Mouse (Mus musculus): ENCODE data around the gene Gale. TPM values are rescaled to one million over a fixed set of nuclear protein-coding genes. Genes with fewer than 3 reads are reported as not detected.

Gene Gale
- polyA plus RNA-seq, 1 experiment from 2014 or later: 47.7 TPM

DNA sequence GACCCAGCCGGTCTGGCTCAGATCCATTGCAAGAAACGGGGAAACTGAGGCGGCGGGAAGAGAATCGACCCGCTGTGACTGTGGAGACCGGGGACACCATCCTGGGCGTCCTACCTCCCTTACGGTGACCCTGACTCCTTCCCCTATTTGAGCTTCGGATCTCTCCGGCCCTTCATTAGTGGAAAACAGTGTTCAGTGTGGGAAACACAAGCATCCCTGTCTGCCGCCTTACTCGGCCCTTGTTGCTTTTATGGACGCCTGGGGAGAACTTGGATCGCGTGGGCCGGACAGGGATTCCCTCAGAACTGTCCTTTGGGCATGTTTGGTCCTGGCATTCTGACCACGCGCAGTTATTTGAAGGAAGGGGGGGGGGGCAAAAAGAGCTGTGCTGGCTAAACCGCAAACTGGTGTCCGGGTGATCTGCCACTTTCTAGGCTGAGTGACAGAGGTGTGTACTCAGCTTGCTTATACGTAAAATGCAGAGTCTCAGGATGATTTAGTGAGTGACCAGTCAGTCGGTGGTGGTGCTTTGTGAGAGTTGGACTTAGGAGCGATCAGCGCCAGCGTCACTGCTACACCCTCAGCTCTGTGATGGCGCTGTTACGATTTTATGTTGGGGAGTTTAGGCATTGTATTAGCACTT is 16.7 kb upstream of the Gale start:
- WGBS: 1% methylated on average over 28 of the region's 28 CpGs

DNA sequence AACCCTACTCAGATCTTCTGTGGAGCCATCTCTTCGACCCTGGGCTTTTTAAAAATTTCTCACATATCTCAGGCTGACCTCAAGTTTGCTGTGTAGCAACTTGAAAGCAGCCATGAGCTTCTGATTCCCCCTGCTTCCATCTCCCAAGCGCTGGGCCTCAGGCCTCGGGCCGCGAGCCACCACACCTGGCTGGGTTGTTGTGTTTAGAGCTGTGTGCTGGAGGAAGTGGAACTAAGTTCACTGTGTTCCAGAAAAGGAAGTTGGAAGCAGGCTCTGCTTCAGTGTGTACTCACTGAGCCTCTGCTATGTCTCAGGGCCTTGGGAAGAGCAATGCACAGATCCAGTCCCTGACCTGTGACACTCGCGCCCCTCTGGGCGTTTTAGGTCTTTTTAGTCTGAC is 15.4 kb upstream of the Gale start:
- no peak overlapping the region for H3K4me3 ChIP-seq (ENCODE audit: low read depth, low read length)
- no peaks in the 10 kb centered on the region for H3K9me3 ChIP-seq (ENCODE audit: control insufficient read depth, low read depth, low read length)
- peaks cover 7% of the 10 kb centered on the region for H3K36me3 ChIP-seq (ENCODE audit: control insufficient read depth, insufficient read depth, low read length)
- no peak overlapping the region for H3K27ac ChIP-seq (ENCODE audit: low read length)
- H3K9ac ChIP-seq (replicated peaks; ENCODE audit: low read depth, low read length): no peak overlapping the region
- 0 out of 2 replicates have a peak, but pooled peaks cover 8% of the 10 kb centered on the region for H3K4me1 ChIP-seq (ENCODE audit: control insufficient read depth, insufficient read depth, low read length)
- no peak for ATAC-seq (ENCODE audit: insufficient number of reproducible peaks, insufficient read depth, low FRiP score, low read depth)
- no peaks in the 10 kb centered on the region for H3K27me3 ChIP-seq (ENCODE audit: control insufficient read depth, insufficient read depth, low read length)
- no peak overlapping the region for H3K4me2 ChIP-seq (replicated peaks; ENCODE audit: low read depth, low read length)
- 92% methylated on average over 8 of the region's 8 CpGs for WGBS

More for the DNA sequence above, 16.7 kb upstream of the Gale start:
- peak overlapping the region; percentile 11; the same call in 1 of the 2 replicates for H3K27ac ChIP-seq (ENCODE audit: low read length)
- no peaks in the 10 kb centered on the region for H3K9me3 ChIP-seq (ENCODE audit: control insufficient read depth, low read depth, low read length)
- ATAC-seq (ENCODE audit: insufficient number of reproducible peaks, insufficient read depth, low FRiP score, low read depth): no peak
- H3K9ac ChIP-seq (replicated peaks; ENCODE audit: low read depth, low read length): peak overlapping the region; percentile 66
- H3K27me3 ChIP-seq (ENCODE audit: control insufficient read depth, insufficient read depth, low read length): no peaks in the 10 kb centered on the region
- H3K4me1 ChIP-seq (ENCODE audit: control insufficient read depth, insufficient read depth, low read length): 0 out of 2 replicates have a peak, but pooled peaks cover 8% of the 10 kb centered on the region
- H3K4me3 ChIP-seq (ENCODE audit: low read depth, low read length): peak overlapping the region; percentile 85
- peak overlapping the region; percentile 79 for H3K4me2 ChIP-seq (replicated peaks; ENCODE audit: low read depth, low read length)
- no peaks in the 10 kb centered on the region; the same call in none of the 2 replicates for H3K36me3 ChIP-seq (ENCODE audit: control insufficient read depth, insufficient read depth, low read length)

DNA sequence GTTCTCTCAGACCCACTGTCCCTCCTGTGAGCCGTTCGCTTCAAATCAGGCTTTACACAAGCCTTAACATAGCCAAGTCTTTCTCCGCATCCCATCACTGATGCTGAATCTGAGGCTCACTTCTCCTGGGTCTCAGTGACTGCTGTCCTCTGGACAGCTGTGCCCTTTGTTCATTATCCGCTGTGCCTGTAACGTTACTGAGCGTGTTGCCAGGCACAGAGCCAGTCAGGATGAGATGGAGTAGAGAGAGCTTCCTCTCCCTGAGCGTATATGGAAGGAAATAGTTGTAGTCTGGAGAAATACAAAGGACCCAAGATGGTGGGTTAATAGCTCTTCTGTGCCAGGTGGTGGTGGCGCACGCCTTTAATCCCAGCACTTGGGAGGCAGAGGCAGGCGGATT is 14.1 kb upstream of the Gale start:
- no peak for ATAC-seq (ENCODE audit: insufficient number of reproducible peaks, insufficient read depth, low FRiP score, low read depth)
- no peaks in the 10 kb centered on the region for H3K27me3 ChIP-seq (ENCODE audit: control insufficient read depth, insufficient read depth, low read length)
- H3K4me2 ChIP-seq (replicated peaks; ENCODE audit: low read depth, low read length): no peak overlapping the region
- H3K27ac ChIP-seq (ENCODE audit: low read length): no peak overlapping the region
- no peak overlapping the region for H3K4me3 ChIP-seq (ENCODE audit: low read depth, low read length)
- 0 out of 2 replicates have a peak, but pooled peaks cover 8% of the 10 kb centered on the region for H3K4me1 ChIP-seq (ENCODE audit: control insufficient read depth, insufficient read depth, low read length)
- no peak overlapping the region for H3K9ac ChIP-seq (replicated peaks; ENCODE audit: low read depth, low read length)
- H3K9me3 ChIP-seq (ENCODE audit: control insufficient read depth, low read depth, low read length): no peaks in the 10 kb centered on the region
- 84% methylated on average over 10 of the region's 10 CpGs for WGBS
- H3K36me3 ChIP-seq (ENCODE audit: control insufficient read depth, insufficient read depth, low read length): peaks cover 7% of the 10 kb centered on the region

DNA sequence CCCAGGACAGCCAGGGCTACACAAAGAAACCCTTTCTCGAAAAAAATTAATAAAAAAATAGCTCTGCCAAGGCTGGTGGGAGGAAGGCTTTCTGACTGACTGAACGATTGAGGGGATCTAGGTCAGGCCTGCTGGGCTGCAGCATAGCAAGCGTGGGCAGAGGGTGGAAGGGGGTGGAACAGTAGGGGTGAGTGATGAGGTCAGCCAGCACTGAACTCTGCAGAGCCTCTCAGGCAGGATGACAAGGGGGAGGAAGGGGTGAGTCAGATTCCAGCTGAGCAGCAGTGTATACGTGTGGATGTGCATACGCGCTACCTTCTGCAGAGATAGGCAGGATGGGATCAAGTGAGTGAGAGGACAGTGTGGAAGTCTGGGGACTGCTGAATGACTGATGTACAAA is 13.6 kb upstream of the Gale start:
- Histone ChIP-seq H3K27ac (ENCODE audit: low read length) (no peak overlapping the region), H3K27me3 (ENCODE audit: control insufficient read depth, insufficient read depth, low read length) (no peaks in the 10 kb centered on the region)
- no peak for ATAC-seq (ENCODE audit: insufficient number of reproducible peaks, insufficient read depth, low FRiP score, low read depth)

DNA sequence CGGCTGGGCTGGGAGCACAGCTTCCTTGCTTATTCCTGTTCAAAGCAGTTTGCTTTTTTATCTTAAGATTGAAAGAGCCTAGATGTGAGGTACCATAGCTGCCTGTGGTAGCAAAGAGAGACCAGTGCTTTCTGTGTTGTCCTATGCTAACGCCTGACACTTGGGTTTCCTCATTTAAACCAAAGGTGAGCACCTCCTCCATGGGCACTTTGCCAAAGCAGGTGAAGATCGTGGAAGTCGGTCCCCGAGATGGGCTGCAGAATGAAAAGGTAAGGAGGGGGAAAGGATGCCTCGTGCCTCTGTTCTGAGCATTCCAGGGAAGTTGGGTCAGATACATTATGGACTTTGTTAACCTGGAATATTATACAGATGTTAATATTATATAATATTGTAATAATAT is 13.2 kb upstream of the Gale start:
- Histone ChIP-seq H3K9ac (replicated peaks; ENCODE audit: low read depth, low read length) (no peak overlapping the region), H3K9me3 (ENCODE audit: control insufficient read depth, low read depth, low read length) (no peaks in the 10 kb centered on the region), H3K4me1 (ENCODE audit: control insufficient read depth, insufficient read depth, low read length) (0 out of 2 replicates have a peak, but pooled peaks cover 8% of the 10 kb centered on the region), H3K4me3 (ENCODE audit: low read depth, low read length) (no peak overlapping the region), H3K27ac (ENCODE audit: low read length) (no peak overlapping the region), H3K4me2 (replicated peaks; ENCODE audit: low read depth, low read length) (no peak overlapping the region), H3K36me3 (ENCODE audit: control insufficient read depth, insufficient read depth, low read length) (peaks cover 7% of the 10 kb centered on the region), H3K27me3 (ENCODE audit: control insufficient read depth, insufficient read depth, low read length) (no peaks in the 10 kb centered on the region)
- 76% methylated on average over 6 of the region's 6 CpGs for WGBS
- no peak for ATAC-seq (ENCODE audit: insufficient number of reproducible peaks, insufficient read depth, low FRiP score, low read depth)

More for the DNA sequence above, 13.6 kb upstream of the Gale start:
- Histone ChIP-seq H3K4me2 (replicated peaks; ENCODE audit: low read depth, low read length) (no peak overlapping the region), H3K36me3 (ENCODE audit: control insufficient read depth, insufficient read depth, low read length) (peaks cover 7% of the 10 kb centered on the region), H3K4me3 (ENCODE audit: low read depth, low read length) (no peak overlapping the region), H3K9me3 (ENCODE audit: control insufficient read depth, low read depth, low read length) (no peaks in the 10 kb centered on the region), H3K9ac (replicated peaks; ENCODE audit: low read depth, low read length) (no peak overlapping the region), H3K4me1 (ENCODE audit: control insufficient read depth, insufficient read depth, low read length) (0 out of 2 replicates have a peak, but pooled peaks cover 8% of the 10 kb centered on the region)
- WGBS: 46% methylated on average over 6 of the region's 6 CpGs

- 91% methylated on average over 3 of the region's 3 CpGs for WGBS
- H3K9ac ChIP-seq (replicated peaks; ENCODE audit: low read depth, low read length): no peak overlapping the region
- no peaks in the 10 kb centered on the region for H3K27me3 ChIP-seq (ENCODE audit: control insufficient read depth, insufficient read depth, low read length)
- H3K9me3 ChIP-seq (ENCODE audit: control insufficient read depth, low read depth, low read length): no peaks in the 10 kb centered on the region
- H3K36me3 ChIP-seq (ENCODE audit: control insufficient read depth, insufficient read depth, low read length): peaks cover 12% of the 10 kb centered on the region
- H3K4me1 ChIP-seq (ENCODE audit: control insufficient read depth, insufficient read depth, low read length): 0 out of 2 replicates have a peak, but pooled peaks cover 3% of the 10 kb centered on the region
- H3K4me3 ChIP-seq (ENCODE audit: low read depth, low read length): no peak overlapping the region
- H3K4me2 ChIP-seq (replicated peaks; ENCODE audit: low read depth, low read length): no peak overlapping the region
- no peak for ATAC-seq (ENCODE audit: insufficient number of reproducible peaks, insufficient read depth, low FRiP score, low read depth)
- no peak overlapping the region for H3K27ac ChIP-seq (ENCODE audit: low read length)
Observed at GRCm38 (mm10) chr4:135951505-135951904, 12.0 kb upstream of the Gale start.

GRCm38 (mm10) chr4:135953179-135953578 is 10.3 kb upstream of the Gale start:
- no peak overlapping the region for H3K4me3 ChIP-seq (ENCODE audit: low read depth, low read length)
- 71% methylated on average over 3 of the region's 3 CpGs for WGBS

DNA sequence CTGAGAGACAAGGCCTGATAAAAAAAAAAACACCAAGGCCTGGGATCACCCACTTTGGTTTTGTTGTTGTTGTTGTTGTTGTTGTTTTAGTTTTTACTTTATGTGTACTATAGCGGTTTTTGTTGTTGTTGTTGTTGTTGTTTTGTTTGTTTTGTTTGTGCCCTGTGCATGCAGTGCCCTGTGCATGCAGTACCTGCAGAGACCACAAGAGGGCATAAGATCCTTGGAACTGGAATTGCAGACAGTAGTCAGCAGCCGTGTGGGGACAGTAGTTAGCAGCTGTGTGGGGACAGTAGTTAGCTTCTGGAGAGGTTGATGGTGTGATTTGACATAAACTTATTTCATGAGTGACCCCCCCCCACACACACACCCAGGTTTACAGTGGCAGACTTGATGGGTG is 9.3 kb upstream of the Gale start:
- Histone ChIP-seq H3K4me2 (replicated peaks; ENCODE audit: low read depth, low read length) (no peak overlapping the region), H3K36me3 (ENCODE audit: control insufficient read depth, insufficient read depth, low read length) (peaks cover 12% of the 10 kb centered on the region), H3K4me3 (ENCODE audit: low read depth, low read length) (no peak overlapping the region), H3K4me1 (ENCODE audit: control insufficient read depth, insufficient read depth, low read length) (0 out of 2 replicates have a peak, but pooled peaks cover 3% of the 10 kb centered on the region), H3K27me3 (ENCODE audit: control insufficient read depth, insufficient read depth, low read length) (no peaks in the 10 kb centered on the region), H3K9ac (replicated peaks; ENCODE audit: low read depth, low read length) (no peak overlapping the region), H3K27ac (ENCODE audit: low read length) (no peak overlapping the region), H3K9me3 (ENCODE audit: control insufficient read depth, low read depth, low read length) (no peaks in the 10 kb centered on the region)
- ATAC-seq (ENCODE audit: insufficient number of reproducible peaks, insufficient read depth, low FRiP score, low read depth): no peak
- WGBS: 17% methylated on average over 2 of the region's 2 CpGs

More at GRCm38 (mm10) chr4:135953179-135953578, 10.3 kb upstream of the Gale start:
- no peaks in the 10 kb centered on the region for H3K27me3 ChIP-seq (ENCODE audit: control insufficient read depth, insufficient read depth, low read length)
- no peak overlapping the region for H3K27ac ChIP-seq (ENCODE audit: low read length)
- H3K4me2 ChIP-seq (replicated peaks; ENCODE audit: low read depth, low read length): no peak overlapping the region
- no peaks in the 10 kb centered on the region for H3K9me3 ChIP-seq (ENCODE audit: control insufficient read depth, low read depth, low read length)
- H3K4me1 ChIP-seq (ENCODE audit: control insufficient read depth, insufficient read depth, low read length): 0 out of 2 replicates have a peak, but pooled peaks cover 3% of the 10 kb centered on the region
- ATAC-seq (ENCODE audit: insufficient number of reproducible peaks, insufficient read depth, low FRiP score, low read depth): no peak
- no peak overlapping the region for H3K9ac ChIP-seq (replicated peaks; ENCODE audit: low read depth, low read length)
- H3K36me3 ChIP-seq (ENCODE audit: control insufficient read depth, insufficient read depth, low read length): peaks cover 12% of the 10 kb centered on the region

Measured in stomach, embryonic 14.5 days (tissue).